ENCODE assay signal across 21 mouse cellular contexts in genomic region chr1:189746520-189746919, GRCm38 (mm10). TPM values are rescaled to one million over a fixed set of nuclear protein-coding genes. Genes with fewer than 3 reads are reported as not detected.
A peak's percentile ranks its signal among the peaks of the same experiment; 100 is the strongest.
DNase-seq lines count a peak whose midpoint lies in the region; ATAC-seq lines count a peak whose summit lies in the region.
"Had no signal": no experiment of that assay in that cellular context is flagged by ENCODE, and none has a peak within 500 bp of the region (broad histone marks: within the 10 kb centered on the region; RNA-seq: fewer than 3 reads in every experiment).

No protein-coding gene starts in this region.

- H3K36me3 ChIP-seq in kidney, embryonic 15.5 days = peaks cover 4% of the 10 kb centered on the region; the same call in 1 of the 2 replicates
- H3K36me3 ChIP-seq: hindbrain, embryonic 13.5 days had no signal

- 51% methylated on average over 4 of the region's 4 CpGs for WGBS in kidney, embryonic 15.5 days

- peak overlapping the region; percentile 42 for H3K27ac ChIP-seq in kidney, embryonic 15.5 days
- 0 out of 2 replicates have a peak overlapping the region, but pooled peaks have one; percentile 0 for H3K27ac ChIP-seq in brown adipose tissue, adult 24 weeks (replicated peaks; ENCODE audit: low read depth, low read length)
- H3K27ac ChIP-seq: hindbrain, embryonic 13.5 days; macrophage; midbrain, embryonic 10.5 days had no signal

- no peaks in the 10 kb centered on the region for H3K9me3 ChIP-seq in kidney, embryonic 15.5 days (replicated peaks)
- H3K9me3 ChIP-seq: heart, embryonic 12.5 days; hindbrain, embryonic 13.5 days; midbrain, embryonic 10.5 days had no signal

- no peak for DNase-seq in kidney, postnatal 25 days
- DNase-seq in thymus, postnatal 10 days (ENCODE audit: low spot score in 2 of 2) = peak; percentile 26 to 27
- no peak for DNase-seq in embryo, embryonic 9.5 days (ENCODE audit: extremely low spot score)
- DNase-seq in left cerebral cortex, postnatal 25 days (ENCODE audit: low spot score in 2 of 2) = no peak
- DNase-seq in lung, adult 18-20 months = no peak
- DNase-seq: adrenal gland, adult 8-10 months; cerebellum, adult 2 months; cerebellum, postnatal 36 days; forebrain, postnatal 0 days; heart, postnatal 10 days; kidney, adult 11 months; kidney, postnatal 36 days had no signal

- H3K9ac ChIP-seq in kidney, embryonic 15.5 days = no peak overlapping the region
- H3K9ac ChIP-seq: forebrain, postnatal 0 days; heart, embryonic 12.5 days; hindbrain, embryonic 13.5 days had no signal

- intact Hi-C loops in left cerebral cortex, postnatal 25 days (cut with DNase I) = no loop called here

- no peak overlapping the region for H3K4me2 ChIP-seq in kidney, embryonic 15.5 days
- H3K4me2 ChIP-seq: heart, embryonic 12.5 days; hindbrain, embryonic 13.5 days had no signal

- no peaks in the 10 kb centered on the region for H3K27me3 ChIP-seq in kidney, embryonic 15.5 days
- H3K27me3 ChIP-seq: heart, embryonic 12.5 days; hindbrain, embryonic 13.5 days had no signal

- ATAC-seq in kidney, embryonic 15.5 days (replicated peaks; ENCODE audit: low FRiP score) = no peak
- ATAC-seq in hematopoietic stem cell, adult 5-6 weeks (replicated peaks in 1 of 2; ENCODE audit: insufficient read depth in 1 of 2, low FRiP score in 2 of 2, low TSS enrichment in 1 of 2, low read depth in 1 of 2, poor library complexity in 2 of 2, severe bottlenecking in 2 of 2) = peak; percentile 56 to 78
- ATAC-seq: activated CD4-positive, CD25-positive, alpha-beta regulatory T cell, adult 4 months; forebrain, postnatal 0 days; lung, postnatal 0 days had no signal

- H3K4me3 ChIP-seq in kidney, embryonic 15.5 days (replicated peaks) = no peak overlapping the region
- no peak overlapping the region for H3K4me3 ChIP-seq in brown adipose tissue, adult 24 weeks (ENCODE audit: insufficient read depth, low read depth, low read length)
- H3K4me3 ChIP-seq: heart, embryonic 12.5 days; hindbrain, embryonic 13.5 days; midbrain, embryonic 10.5 days had no signal

- peaks cover 67% of the 10 kb centered on the region for H3K4me1 ChIP-seq in kidney, embryonic 15.5 days
- peaks cover 26% of the 10 kb centered on the region for H3K4me1 ChIP-seq in brown adipose tissue, adult 24 weeks (ENCODE audit: control insufficient read depth, insufficient read depth, insufficient read length, low read length)

RNA-seq across cellular contexts. Expression of gene Ptpn14, which starts 18.5 kb away (rescaled TPM):
- 17.1 and 17.3 TPM in 2 replicates for polyA plus RNA-seq in kidney, embryonic 15.5 days (2015; fragmentation: Nextera tagmentation; extraction: Ambion mirVana)
- 10.1 and 14.1 TPM in 2 replicates for polyA plus RNA-seq in brown adipose tissue, adult 24 weeks (2012; ENCODE audit: insufficient read depth, insufficient read length, missing spikeins)
- 1.4 and 1.7 TPM in 2 replicates for total RNA-seq in hematopoietic stem cell, adult 5-6 weeks (2017)
- total RNA-seq in left cerebral cortex, postnatal 25 days (2021) = 10 to 100 TPM; 10.6 to 12.7 TPM

RNA-seq across cellular contexts. Expression of gene Cenpf, which starts 58.6 kb away (rescaled TPM):
- 80.6 and 92.5 TPM in 2 replicates for polyA plus RNA-seq in kidney, embryonic 15.5 days (2015; fragmentation: Nextera tagmentation; extraction: Ambion mirVana)
- polyA plus RNA-seq in brown adipose tissue, adult 24 weeks (2012; ENCODE audit: insufficient read depth, insufficient read length, missing spikeins) = 0.12 TPM in 1 of 2 replicates, not detected in the other
- 42.1 and 66.3 TPM in 2 replicates for total RNA-seq in hematopoietic stem cell, adult 5-6 weeks (2017)
- under 1 TPM; 0.48 to 0.53 TPM for total RNA-seq in left cerebral cortex, postnatal 25 days (2021)

Comparison
In these comparisons a context has a peak if more than half of its experiments do, and no peak if none do; other contexts are left out.
1. DNase-seq: peak in thymus, postnatal 10 days (2 of 2); none in kidney, postnatal 25 days (0 of 2), embryo, embryonic 9.5 days (single experiment), left cerebral cortex, postnatal 25 days (0 of 2) and lung, adult 18-20 months (0 of 2).
2. RNA of gene Cenpf, which starts 58.6 kb away (total RNA-seq): 42.1 to 66.3 TPM in hematopoietic stem cell, adult 5-6 weeks; 0.48 to 0.53 TPM in left cerebral cortex, postnatal 25 days; every median in the first group is over 10 times any median in the second.